Mouse (Mus musculus): ENCODE data around the gene Tmem8. TPM values are rescaled to one million over a fixed set of nuclear protein-coding genes. Genes with fewer than 3 reads are reported as not detected.
"Not testable (repeated sequence)": the region's sequence is repeated elsewhere in the genome, so short reads cannot be mapped to it uniquely, and the experiment has no call there.

Tmem8 gene
- total and polyA plus RNA-seq, 2 experiments: 8.8 to 52.5 TPM

DNA sequence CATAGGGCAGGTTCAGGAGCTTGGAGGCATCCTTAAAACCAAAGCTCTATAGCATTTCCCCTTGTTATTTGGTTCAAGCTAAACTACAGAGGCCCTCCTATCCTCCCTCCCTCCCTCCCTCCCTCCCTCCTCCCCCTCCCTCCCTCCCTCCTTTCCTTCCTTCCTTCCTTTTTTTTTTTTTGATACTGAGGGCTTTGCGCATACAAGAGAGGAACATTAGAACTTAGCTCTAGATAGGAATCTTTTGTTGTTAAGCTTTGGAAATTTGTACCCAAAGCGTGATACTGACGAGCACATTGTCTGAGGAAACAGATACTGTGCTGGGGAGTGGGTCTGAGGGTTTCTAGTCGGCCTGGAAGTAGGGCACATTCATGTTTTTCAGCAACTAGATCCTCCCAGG, 7.5 kb upstream of the Tmem8 start:
- no peak overlapping the region for H3K9ac ChIP-seq (ENCODE audit: low read depth, low read length)
- DNase-seq (ENCODE audit: extremely low read depth, low read depth, low spot score): no peak
- no peaks in the 10 kb centered on the region for H3K4me1 ChIP-seq (ENCODE audit: control insufficient read depth, insufficient read depth, low read length)
- no peaks in the 10 kb centered on the region for H3K27me3 ChIP-seq (ENCODE audit: control insufficient read depth, insufficient read depth, low read length)
- TF ChIP-seq POLR2A (IDR thresholded peaks at IDR 0.05; ENCODE audit: extremely low read depth, insufficient read depth, low read length): no peak
- TF ChIP-seq CTCF (IDR thresholded peaks at IDR 0.05; ENCODE audit: low read depth, low read length): no peak
- H3K27ac ChIP-seq (replicated peaks; ENCODE audit: insufficient read depth, low read depth, low read length): no peak overlapping the region
- no peak overlapping the region for H3K4me3 ChIP-seq (ENCODE audit: insufficient read depth, low read depth, low read length)
- 58% methylated on average over 3 of the region's 4 CpGs for WGBS
- no peaks in the 10 kb centered on the region for H3K79me2 ChIP-seq (ENCODE audit: control insufficient read depth, insufficient read depth, low read length)
- H3K36me3 ChIP-seq (ENCODE audit: control insufficient read depth, insufficient read depth, low read length): no peaks in the 10 kb centered on the region

DNA sequence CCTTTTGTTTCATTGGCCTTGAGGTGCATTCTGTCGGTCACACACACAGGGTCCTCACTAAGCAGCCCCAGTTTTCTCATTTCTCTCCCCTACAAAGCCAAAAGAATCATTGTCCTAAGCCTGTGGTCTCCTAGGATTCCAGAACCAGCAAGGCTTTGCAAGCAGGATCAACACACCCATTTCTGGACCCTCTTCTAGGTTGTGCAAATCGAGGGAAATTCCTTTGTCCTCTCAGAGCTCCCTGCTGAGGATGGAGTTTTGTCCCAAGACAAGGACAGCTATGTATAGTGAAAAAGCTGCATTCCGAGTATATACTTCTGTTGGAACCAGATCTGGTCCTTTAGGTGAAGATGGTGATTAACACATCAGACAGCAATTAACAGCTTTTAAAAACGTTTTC, 2.9 kb upstream of the Tmem8 start:
- TF ChIP-seq POLR2A (IDR thresholded peaks at IDR 0.05; ENCODE audit: extremely low read depth, insufficient read depth, low read length): no peak
- TF ChIP-seq CTCF (IDR thresholded peaks at IDR 0.05; ENCODE audit: low read depth, low read length): no peak
- no peaks in the 10 kb centered on the region for H3K79me2 ChIP-seq (ENCODE audit: control insufficient read depth, insufficient read depth, low read length)
- H3K27ac ChIP-seq (replicated peaks; ENCODE audit: insufficient read depth, low read depth, low read length): no peak overlapping the region
- no peaks in the 10 kb centered on the region for H3K36me3 ChIP-seq (ENCODE audit: control insufficient read depth, insufficient read depth, low read length)
- H3K9ac ChIP-seq (ENCODE audit: low read depth, low read length): no peak overlapping the region
- 50% methylated on average over 4 of the region's 4 CpGs for WGBS
- no peak for DNase-seq (ENCODE audit: extremely low read depth, low read depth, low spot score)
- no peak overlapping the region for H3K4me3 ChIP-seq (ENCODE audit: insufficient read depth, low read depth, low read length)
- H3K4me1 ChIP-seq (ENCODE audit: control insufficient read depth, insufficient read depth, low read length): peaks cover 6% of the 10 kb centered on the region
- H3K27me3 ChIP-seq (ENCODE audit: control insufficient read depth, insufficient read depth, low read length): no peaks in the 10 kb centered on the region

DNA sequence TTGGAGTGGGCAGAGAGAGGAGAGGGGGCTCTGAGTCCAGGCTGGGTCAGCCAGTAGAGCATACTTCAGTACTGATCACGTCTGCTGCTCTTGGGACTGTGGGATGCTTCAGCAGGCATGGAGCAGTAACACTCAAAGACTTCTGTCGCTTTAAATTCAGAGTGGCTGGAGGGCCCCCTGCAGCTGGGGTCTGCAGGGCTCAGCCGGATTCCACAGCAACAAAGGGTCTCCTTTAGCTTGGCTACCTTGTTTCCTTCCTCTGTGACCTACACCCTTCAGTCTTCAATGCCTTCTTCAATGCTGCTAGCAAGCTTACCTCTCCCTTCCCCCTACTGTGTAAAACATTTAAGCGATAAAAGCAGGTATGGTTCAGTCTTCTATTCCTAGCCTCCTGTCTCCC, 2.1 kb upstream of the Tmem8 start:
- no peak overlapping the region for H3K4me3 ChIP-seq (ENCODE audit: insufficient read depth, low read depth, low read length)
- no peak overlapping the region for H3K9ac ChIP-seq (ENCODE audit: low read depth, low read length)
- DNase-seq (ENCODE audit: extremely low read depth, low read depth, low spot score): no peak
- no peaks in the 10 kb centered on the region for H3K79me2 ChIP-seq (ENCODE audit: control insufficient read depth, insufficient read depth, low read length)
- peaks cover 6% of the 10 kb centered on the region for H3K4me1 ChIP-seq (ENCODE audit: control insufficient read depth, insufficient read depth, low read length)
- no peak for TF ChIP-seq POLR2A (IDR thresholded peaks at IDR 0.05; ENCODE audit: extremely low read depth, insufficient read depth, low read length)
- TF ChIP-seq CTCF (IDR thresholded peaks at IDR 0.05; ENCODE audit: low read depth, low read length): no peak
- H3K27me3 ChIP-seq (ENCODE audit: control insufficient read depth, insufficient read depth, low read length): no peaks in the 10 kb centered on the region
- no peak overlapping the region for H3K27ac ChIP-seq (replicated peaks; ENCODE audit: insufficient read depth, low read depth, low read length)
- 51% methylated on average over 4 of the region's 4 CpGs for WGBS
- no peaks in the 10 kb centered on the region for H3K36me3 ChIP-seq (ENCODE audit: control insufficient read depth, insufficient read depth, low read length)

DNA sequence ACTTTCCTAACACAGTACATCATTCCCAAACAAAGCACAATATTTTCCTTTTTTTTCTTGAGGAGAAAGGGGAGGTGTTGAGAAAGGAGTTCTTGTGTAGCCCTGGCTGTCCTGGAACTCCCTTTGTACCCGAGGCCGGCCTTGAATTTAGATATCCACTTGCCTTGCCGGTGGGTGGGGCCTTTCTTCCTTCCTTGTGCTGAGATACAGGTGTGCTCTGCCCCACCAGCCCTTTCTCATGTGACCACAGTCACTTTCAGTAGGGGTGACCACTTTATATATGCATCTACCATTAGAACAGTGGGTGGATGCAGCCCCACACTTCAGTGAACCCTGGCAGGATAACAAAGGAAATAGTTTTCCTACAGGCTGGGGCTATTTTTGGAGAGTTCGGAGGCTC, 1.4 kb upstream of the Tmem8 start:
- Histone ChIP-seq H3K4me3 (ENCODE audit: insufficient read depth, low read depth, low read length) (no peak overlapping the region), H3K9ac (ENCODE audit: low read depth, low read length) (no peak overlapping the region), H3K4me1 (ENCODE audit: control insufficient read depth, insufficient read depth, low read length) (peaks cover 6% of the 10 kb centered on the region), H3K27ac (replicated peaks; ENCODE audit: insufficient read depth, low read depth, low read length) (no peak overlapping the region), H3K79me2 (ENCODE audit: control insufficient read depth, insufficient read depth, low read length) (no peaks in the 10 kb centered on the region), H3K27me3 (ENCODE audit: control insufficient read depth, insufficient read depth, low read length) (no peaks in the 10 kb centered on the region), H3K36me3 (ENCODE audit: control insufficient read depth, insufficient read depth, low read length) (no peaks in the 10 kb centered on the region)
- WGBS: 58% methylated on average over 4 of the region's 4 CpGs
- DNase-seq (ENCODE audit: extremely low read depth, low read depth, low spot score): no peak
- no peak for TF ChIP-seq CTCF (IDR thresholded peaks at IDR 0.05; ENCODE audit: low read depth, low read length)
- TF ChIP-seq POLR2A (IDR thresholded peaks at IDR 0.05; ENCODE audit: extremely low read depth, insufficient read depth, low read length): no peak

DNA sequence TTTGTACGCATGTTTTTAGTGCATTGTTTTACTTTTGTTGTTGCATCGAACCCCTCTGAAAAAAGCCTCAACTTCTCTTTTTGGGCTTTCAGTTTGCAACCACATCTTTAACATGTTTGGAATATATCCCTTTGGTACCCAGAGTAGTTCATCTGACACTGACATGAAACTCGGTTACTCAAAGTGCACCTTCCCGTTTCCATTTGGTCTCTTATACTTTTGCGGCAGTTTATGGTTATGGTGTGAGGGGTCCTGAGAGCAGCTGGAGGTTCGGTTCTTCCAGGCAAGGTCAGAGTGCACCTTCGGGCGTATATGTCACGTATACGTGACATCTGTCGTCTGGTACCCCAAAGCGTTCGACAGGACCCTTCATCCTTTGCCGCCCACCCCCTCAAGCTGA, 348 bp upstream of the Tmem8 start:
- no peaks in the 10 kb centered on the region for H3K36me3 ChIP-seq (ENCODE audit: control insufficient read depth, insufficient read depth, low read length)
- no peak overlapping the region for H3K27ac ChIP-seq (replicated peaks; ENCODE audit: insufficient read depth, low read depth, low read length)
- 37% methylated on average over 14 of the region's 14 CpGs for WGBS
- no peaks in the 10 kb centered on the region for H3K27me3 ChIP-seq (ENCODE audit: control insufficient read depth, insufficient read depth, low read length)
- H3K4me3 ChIP-seq (ENCODE audit: insufficient read depth, low read depth, low read length): peak overlapping the region; percentile 70; the same call in 1 of the 2 replicates
- peaks cover 6% of the 10 kb centered on the region for H3K4me1 ChIP-seq (ENCODE audit: control insufficient read depth, insufficient read depth, low read length)
- no peak overlapping the region for H3K9ac ChIP-seq (ENCODE audit: low read depth, low read length)
- TF ChIP-seq CTCF (IDR thresholded peaks at IDR 0.05; ENCODE audit: low read depth, low read length): no peak
- no peak for TF ChIP-seq POLR2A (IDR thresholded peaks at IDR 0.05; ENCODE audit: extremely low read depth, insufficient read depth, low read length)
- DNase-seq (ENCODE audit: extremely low read depth, low read depth, low spot score): no peak
- no peaks in the 10 kb centered on the region for H3K79me2 ChIP-seq (ENCODE audit: control insufficient read depth, insufficient read depth, low read length)

DNA sequence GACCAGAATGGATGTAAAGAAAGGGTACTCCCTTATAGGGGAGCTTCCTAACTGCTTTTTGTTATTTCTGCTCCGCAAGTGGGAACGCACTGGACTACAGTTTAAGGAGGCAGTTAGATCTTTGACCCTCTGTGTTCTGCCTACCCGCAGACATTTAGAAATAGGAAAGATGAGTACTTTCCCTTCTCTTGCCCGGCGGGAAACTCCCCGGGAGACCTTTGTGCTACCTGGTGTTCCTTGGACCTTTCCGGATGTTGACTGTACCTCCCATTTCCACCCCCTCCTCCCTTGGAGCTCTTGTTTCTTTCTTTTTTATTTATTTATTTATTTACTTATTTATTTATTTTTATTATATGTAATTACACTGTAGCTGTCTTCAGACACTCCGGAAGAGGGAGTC, 962 bp downstream of the Tmem8 start:
- H3K27ac ChIP-seq (replicated peaks; ENCODE audit: insufficient read depth, low read depth, low read length): no peak overlapping the region
- no peaks in the 10 kb centered on the region for H3K36me3 ChIP-seq (ENCODE audit: control insufficient read depth, insufficient read depth, low read length)
- H3K4me3 ChIP-seq (ENCODE audit: insufficient read depth, low read depth, low read length): peak overlapping the region; percentile 70
- H3K27me3 ChIP-seq (ENCODE audit: control insufficient read depth, insufficient read depth, low read length): no peaks in the 10 kb centered on the region
- peak; percentile 31 for DNase-seq (ENCODE audit: extremely low read depth, low read depth, low spot score)
- peak overlapping the region; percentile 85 for H3K9ac ChIP-seq (ENCODE audit: low read depth, low read length)
- 14% methylated on average over 8 of the region's 8 CpGs for WGBS
- peaks cover 6% of the 10 kb centered on the region for H3K4me1 ChIP-seq (ENCODE audit: control insufficient read depth, insufficient read depth, low read length)
- H3K79me2 ChIP-seq (ENCODE audit: control insufficient read depth, insufficient read depth, low read length): no peaks in the 10 kb centered on the region
- TF ChIP-seq CTCF (IDR thresholded peaks at IDR 0.05; ENCODE audit: low read depth, low read length): no peak
- no peak for TF ChIP-seq POLR2A (IDR thresholded peaks at IDR 0.05; ENCODE audit: extremely low read depth, insufficient read depth, low read length)

DNA sequence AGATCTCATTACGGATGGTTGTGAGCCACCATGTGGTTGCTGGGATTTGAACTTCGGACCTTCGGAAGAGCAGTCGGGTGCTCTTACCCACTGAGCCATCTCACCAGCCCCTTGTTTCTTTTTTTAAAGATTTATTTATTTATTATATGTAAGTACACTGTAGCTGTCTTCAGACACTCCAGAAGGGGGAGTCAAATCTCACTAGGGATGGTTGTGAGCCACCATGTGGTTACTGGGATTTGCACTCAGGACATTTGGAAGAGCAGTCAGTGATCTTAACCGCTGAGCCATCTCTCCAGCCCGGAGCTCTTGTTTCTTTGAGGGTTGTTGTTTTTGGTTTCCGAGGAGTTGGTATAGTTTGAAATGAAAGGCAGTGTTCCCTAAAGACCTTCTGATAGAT, 1.4 kb downstream of the Tmem8 start:
- H3K27me3 ChIP-seq (ENCODE audit: control insufficient read depth, insufficient read depth, low read length); H3K27ac ChIP-seq (replicated peaks; ENCODE audit: insufficient read depth, low read depth, low read length); H3K9ac ChIP-seq (ENCODE audit: low read depth, low read length); H3K4me1 ChIP-seq (ENCODE audit: control insufficient read depth, insufficient read depth, low read length); DNase-seq (ENCODE audit: extremely low read depth, low read depth, low spot score); H3K4me3 ChIP-seq (ENCODE audit: insufficient read depth, low read depth, low read length); H3K79me2 ChIP-seq (ENCODE audit: control insufficient read depth, insufficient read depth, low read length); H3K36me3 ChIP-seq (ENCODE audit: control insufficient read depth, insufficient read depth, low read length): not testable (repeated sequence)
- WGBS: 74% methylated on average over 7 of the region's 7 CpGs
